Mouse (Mus musculus) urinary bladder, postnatal 25 days (tissue): Measurements from ENCODE around the gene Gdnf.

Experiments
- DNase-seq: peaks from one replicate; pipeline ENCODE4 v3.0.0; 2022; ENCODE audit warnings: low spot score

The Gdnf gene

DNA sequence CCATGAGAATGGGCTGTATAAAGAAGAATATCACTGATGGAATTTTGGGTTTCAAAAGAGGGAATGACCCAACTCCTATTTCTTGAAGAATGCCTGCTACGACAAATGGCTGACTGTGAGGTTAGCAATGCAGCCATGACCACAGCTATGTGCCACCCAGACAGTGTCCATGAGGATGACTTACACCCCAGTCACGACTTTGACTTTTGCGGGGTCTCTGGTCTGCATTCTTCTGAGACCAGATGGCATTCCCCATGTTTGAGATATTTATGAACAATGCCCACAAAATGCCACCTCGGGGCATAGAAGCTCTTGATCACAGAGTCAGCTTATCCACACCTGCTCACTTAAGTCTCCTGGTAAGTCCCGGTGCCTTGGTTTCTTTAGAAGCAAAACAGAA, 52.2 kb downstream of the Gdnf start:
- DNase-seq: no peak

DNA sequence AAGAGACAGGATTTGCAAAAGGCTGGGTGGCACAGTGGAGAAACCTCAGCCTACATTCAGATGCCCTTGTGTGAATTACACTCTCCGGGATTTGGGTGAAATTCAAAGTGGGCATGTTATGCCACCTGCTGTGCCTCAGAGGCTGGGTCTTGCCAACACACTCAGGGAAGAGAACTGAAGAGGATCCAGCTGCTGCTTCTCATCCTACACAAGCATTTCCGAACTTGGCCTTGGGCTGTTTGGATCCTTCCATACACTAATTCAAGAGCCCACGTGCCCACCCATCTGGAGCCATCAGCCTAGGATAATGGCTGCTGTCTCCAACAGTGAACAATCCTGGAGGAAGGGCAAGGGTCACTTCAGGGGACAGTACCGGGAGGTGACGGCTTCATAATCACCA, 52.7 kb downstream of the Gdnf start:
- no peak for DNase-seq

DNA sequence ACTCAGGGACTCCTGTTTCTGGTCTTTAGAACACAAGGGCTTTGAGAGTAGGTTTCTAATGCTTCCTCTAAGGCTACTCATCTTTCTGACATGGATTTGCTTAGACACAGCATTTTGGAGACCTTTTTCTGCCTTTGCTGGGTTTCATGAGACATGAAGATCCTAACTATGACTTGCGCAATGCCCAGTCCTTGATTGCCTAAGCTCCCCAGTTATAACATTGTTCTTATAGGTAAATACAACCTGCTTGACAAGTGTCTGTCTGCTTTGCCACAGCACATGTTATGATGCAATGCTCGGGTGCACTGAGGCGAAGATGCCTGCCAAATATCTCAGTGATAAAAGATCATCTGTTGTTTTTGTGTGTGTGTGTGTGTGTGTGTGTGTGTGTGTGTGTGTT, 54.7 kb downstream of the Gdnf start:
- DNase-seq: no peak

DNA sequence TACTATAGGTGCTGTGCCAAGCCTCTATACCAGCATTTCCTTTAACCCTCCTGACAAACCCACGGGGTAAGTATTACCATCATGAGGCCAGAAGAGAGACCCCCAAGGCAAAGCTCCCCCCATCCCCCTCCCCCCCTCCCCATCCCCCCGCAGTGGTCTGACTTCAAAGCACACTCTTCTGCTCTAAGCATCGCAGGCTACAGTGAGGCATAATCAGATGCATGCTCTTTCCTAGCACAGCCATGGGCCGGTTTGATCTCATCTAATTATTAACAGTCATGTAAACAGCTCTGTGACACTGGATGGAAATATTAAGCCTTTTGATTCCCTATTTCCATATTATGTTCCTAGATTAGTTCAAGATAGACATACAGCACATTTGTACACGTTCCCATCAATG, 61.8 kb downstream of the Gdnf start:
- no peak for DNase-seq

DNA sequence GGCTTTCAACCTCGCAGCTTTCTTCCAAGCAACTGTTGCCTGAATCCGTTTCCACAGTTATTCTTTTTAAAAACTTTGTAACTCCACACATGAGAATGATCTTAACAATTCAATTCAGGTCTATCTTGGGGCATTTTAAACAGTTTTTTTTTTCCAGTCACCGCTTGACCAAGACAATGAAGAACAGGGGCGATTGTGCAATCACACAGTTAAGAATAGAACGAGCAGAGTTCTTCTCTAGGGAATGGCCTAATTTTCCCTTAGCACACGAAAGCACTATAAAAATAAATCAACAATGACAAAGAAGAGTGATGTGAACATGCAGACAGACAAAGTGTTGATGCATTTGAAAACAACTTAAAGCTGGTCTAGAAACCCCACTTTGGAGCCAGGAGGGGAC, 65.2 kb downstream of the Gdnf start:
- no peak for DNase-seq

DNA sequence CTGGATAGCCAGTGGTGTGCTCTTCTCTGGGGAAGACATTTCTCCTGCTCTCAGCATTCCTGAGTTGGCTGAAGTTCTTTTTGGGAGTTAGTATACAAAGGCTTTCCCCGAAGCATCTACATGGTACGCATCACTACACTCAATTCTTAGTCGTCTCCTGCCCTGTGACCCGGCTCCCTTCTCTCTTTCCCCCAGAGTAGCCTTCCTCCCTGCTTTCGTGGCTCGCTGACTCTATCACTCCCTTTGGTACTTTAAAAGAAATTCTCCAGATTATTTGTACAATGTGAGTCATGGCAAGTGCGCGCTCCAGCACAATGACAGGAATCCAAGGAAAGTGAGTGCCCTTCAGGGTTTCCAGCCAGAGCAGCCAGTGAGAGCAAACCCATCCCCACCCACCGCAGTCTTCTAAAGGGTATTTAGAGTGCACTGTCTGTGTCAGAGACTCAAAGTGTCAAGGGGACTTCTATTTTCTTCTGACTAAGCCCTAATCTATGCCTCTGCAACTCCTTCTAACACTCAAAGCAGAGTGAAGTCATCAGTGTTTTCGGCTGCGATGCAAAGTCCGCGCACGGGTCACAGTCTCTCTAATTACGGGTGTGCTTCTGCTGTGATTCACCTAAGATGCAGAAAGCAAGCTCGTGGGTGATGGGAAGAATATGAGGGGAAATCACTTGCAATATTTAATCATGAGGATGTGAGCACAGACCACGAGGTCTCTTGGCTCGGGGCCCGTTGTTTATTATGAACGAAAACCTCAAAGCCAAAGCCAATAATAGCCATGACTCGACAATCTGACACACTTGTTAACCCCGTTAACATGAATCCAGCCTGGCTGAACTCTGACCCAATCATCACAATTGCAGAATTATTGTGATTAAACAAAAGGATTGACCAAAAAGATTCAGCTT, 67.2 kb downstream of the Gdnf start:
- no peak for DNase-seq

DNA sequence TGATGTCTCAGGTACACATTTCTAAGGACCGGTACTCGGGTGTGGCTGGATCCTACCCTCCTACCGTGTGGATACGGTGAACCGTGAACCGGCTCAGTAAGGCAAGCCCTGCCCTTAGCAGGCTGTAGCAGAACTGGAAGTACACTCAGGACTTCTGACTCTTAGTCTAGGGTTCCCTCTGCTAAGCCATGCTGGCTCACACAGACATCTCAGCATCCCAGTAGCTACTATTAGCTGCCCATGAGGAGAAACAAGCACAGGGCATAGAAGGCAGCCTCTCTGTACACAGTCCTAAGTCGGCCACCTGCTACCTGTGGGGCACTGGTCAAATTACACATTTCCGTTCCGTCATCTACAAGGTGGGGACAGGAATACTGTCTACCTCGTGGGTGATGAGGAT, 68.2 kb downstream of the Gdnf start:
- no peak for DNase-seq

DNA sequence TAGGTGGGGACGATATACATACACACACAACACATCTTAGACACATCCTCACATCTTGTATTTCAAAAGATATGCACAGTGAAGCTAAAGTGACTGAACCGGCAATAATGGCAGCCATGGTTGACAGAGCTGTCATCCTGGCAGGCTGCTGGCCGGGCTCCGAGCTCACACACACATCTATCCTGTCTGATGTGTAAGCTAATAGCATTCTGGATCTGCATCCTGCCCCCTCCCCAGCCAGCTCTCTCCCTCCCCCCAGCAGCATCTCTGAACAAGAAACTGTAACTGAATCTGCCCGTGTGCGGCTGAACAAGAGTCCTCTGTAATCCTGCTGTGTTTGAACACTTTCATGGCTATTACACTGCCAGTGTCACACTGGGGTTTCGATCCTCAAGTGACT, 69.3 kb downstream of the Gdnf start:
- no peak for DNase-seq

DNA sequence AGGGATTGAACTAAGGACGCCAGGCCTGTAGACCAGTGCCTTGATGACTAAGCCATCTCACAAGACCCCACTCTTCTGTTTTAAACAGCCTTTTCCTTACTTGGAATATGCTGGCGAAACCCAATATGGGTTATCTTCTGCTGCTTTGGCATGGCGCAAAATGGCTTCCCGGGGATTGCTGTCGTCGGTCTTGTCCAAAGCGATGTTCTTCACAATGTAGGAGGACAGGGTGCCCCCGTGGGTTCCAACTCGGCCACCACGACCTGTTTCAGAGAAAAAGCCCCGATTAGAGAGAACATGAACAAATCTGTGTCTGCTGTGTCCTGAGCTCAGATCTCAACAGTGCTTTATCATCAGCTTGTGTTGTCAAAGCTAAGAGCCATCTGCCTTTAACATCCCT, 73.5 kb downstream of the Gdnf start:
- DNase-seq: no peak

DNA sequence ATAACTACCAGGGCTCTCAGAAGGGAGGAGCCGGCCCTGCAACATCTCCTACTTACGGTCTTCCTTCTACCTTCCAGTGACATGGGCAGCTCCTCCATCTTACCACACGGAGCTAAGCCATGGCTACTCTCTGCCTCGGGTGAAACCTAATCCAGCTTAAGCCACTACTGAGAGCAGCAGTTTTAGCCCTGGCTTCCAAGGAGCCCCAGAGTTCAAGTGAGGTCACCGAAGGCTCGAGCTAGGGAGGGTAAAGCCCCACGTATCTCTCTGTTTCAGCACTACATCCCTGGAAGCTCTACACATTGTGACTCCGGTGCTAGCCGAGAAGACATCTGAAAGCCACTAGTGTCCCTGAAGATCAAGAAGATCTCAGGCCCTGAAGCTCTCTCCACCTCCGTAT, 74.5 kb downstream of the Gdnf start:
- no peak for DNase-seq

DNA sequence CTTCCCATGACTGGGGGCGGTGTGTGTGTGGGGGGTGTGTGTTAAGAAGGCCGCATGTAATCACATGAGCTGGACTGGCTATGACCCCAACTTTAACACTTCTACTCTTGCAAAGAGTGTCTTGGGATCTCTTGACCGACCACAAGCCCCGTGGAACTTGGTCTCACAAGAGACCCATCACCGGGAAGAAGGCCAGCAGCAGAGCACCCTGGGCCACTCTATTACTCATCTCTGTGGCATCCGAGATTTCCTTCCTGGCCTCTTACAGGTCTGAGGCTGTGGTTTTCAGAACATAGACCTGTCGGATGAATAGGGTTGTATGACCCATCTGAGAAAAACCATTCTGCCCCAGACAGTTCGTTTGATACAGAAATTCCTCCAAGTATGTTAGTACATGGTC, 75.9 kb downstream of the Gdnf start:
- DNase-seq: no peak
